Mouse (Mus musculus): ENCODE results near the gene Fastkd1. TPM values are rescaled to one million over a fixed set of nuclear protein-coding genes. Genes with fewer than 3 reads are reported as not detected.
"Not testable (repeated sequence)": the region's sequence is repeated elsewhere in the genome, so short reads cannot be mapped to it uniquely, and the experiment has no call there.

The Fastkd1 gene
- total RNA-seq, 4 experiments from 2014 or later, result 18.2 to 22.1 (median 19.8) TPM

DNA sequence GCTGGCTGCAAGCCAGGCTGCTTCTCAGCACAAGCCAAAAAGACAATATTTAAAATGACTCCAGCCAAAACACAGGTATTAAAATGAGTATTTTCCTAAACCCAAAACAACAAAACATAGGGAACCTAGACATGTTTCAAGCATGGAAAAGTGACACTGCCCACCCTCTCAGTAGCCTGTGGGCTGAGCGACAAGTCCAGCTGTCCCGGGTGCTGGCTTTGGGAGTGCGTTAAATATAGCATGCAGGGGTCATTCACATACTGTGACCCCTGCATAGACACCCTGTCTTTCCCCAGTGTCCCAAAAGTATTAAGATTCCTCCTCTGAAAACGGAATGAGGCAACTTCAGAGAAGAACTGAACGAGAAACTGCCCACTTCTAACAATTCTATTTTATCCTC is 39.6 kb downstream of the Fastkd1 start:
- no peak for DNase-seq (ENCODE audit: low spot score in 2 of 2)

DNA sequence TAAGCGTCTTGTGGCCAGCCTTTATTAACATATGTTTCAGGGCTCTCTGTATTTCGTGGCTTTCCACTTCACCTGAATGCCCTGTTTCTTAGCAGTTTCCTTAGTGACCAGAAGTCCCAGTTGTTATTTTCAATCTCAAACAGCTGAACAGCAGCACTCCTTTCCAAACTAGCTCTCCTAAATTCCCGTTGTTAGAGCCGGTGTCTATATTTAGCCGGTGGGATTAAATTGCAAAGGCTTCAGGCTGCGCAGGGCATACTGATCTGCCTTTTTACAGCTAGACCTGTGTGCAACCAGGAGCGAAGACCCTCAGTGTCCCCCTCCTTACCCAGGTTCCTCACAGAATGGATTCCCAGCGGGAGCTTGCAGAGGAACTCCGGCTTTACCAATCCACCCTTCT is 43.5 kb downstream of the Fastkd1 start, which contains the start of gene Klhl41:
Gene Klhl41, plus strand, starts transcription at position 268 of the 400 bp plus-strand sequence.
- no peak for DNase-seq (ENCODE audit: low spot score in 2 of 2)

DNA sequence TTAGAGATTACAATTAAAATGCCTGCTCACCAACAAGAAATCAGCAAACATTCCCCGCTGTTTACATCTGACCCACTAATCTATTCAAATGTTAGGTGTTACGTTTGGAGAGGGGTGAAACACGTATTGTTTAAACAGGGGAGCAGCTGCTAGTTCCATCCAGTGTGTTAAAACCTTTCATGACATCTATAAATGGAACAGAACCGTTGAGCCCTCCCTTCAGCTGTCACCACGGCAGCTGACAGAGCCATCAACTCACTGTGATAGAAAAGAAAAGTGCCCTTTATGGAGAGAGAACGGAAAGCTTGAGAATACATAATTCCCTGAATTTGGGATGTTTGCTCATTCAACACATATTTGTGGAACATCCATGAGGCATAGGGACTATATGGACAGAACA is 44.9 kb downstream of the Fastkd1 start:
- no peak for DNase-seq (ENCODE audit: low spot score in 2 of 2)

DNA sequence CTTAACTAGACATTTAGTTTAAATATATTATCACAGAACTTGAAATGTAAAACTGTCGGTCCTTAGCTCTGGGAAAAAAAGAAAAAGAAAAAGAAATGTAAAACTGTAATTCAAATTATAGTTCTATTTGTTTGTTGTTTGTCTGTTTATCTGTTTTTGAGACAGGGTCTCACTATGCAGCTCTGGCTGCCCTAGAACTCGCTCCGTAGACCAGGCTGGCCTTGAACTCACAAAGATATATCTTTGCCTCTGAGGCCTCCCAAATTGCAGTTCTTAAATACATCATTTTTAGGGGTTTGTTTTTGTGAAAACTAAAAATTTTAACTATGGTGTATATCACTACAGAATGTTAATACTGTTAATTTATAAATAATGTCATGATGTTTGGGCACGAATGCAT is 45.7 kb downstream of the Fastkd1 start:
- DNase-seq (ENCODE audit: low spot score in 2 of 2), result no peak

DNA sequence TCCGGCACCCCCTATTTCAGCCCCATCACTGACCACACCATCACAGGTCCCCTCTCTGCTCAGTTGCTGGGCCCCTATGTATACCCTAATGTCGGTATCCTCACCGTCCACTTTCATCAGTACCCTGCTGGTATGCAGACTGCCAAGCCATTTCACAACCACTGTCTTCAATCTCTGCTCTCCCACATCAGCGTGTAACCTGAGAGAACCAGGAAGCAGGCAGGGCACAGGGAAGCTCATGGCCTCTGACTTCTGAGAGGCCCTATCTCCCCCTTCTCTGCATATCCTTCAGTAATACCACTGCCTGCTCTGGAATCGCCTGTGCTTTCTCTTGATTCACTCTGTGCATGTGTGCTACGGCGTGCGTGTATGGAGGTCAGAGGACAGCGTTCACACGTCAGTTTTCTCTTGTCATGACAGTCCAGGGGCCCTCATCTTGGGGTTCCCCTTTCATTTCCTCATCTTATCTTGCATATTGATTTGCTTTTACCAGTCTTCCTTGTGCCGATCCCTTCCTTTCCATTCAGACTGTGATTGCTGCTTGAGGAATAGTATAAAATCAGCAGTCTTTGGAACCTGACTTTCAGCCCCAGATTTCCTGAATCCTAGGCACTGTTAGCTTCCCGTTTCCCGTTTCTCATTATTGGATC is 49.4 kb downstream of the Fastkd1 start:
- no peak for DNase-seq (ENCODE audit: low spot score in 2 of 2)

DNA sequence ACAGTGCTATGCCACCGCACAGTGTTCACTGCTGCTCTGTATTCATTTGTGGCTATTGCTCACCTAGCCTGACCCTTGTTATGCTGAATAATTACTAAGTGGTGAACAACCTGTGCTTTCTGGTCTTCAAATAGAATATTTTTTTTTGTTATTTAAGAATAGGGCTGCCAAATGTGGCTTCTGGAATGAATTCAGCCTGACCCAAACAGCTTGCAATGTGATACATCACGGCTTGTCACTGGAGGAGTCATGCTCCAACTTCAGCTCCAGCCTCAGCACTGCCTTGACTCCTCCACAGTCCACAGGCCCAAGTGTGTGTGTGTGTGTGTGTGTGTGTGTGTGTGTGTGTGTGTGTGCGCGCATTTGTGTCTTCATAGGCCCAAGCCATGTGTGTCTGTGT is 54.0 kb downstream of the Fastkd1 start:
- no peak for DNase-seq (ENCODE audit: low spot score in 2 of 2)

DNA sequence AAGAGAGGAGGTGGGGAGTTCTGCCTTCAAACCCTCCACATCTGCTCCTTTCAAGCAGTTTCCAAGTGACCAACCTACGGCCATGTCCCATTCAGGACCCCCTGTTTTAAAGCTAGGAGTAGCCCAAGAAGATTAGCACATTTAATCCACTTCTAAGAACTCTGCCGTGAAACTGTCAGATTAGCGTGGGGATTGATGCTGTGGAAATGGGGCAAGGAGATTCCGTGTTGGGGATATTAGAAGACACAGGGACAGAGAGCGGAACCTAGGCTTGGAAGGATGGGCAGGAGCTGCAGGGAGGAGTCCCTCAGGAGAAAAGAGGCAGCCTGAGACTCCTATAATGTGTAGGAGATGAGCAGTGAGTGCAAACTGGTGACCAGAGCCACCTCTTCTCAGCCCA is 63.6 kb downstream of the Fastkd1 start:
- DNase-seq (ENCODE audit: low spot score in 2 of 2), result no peak

DNA sequence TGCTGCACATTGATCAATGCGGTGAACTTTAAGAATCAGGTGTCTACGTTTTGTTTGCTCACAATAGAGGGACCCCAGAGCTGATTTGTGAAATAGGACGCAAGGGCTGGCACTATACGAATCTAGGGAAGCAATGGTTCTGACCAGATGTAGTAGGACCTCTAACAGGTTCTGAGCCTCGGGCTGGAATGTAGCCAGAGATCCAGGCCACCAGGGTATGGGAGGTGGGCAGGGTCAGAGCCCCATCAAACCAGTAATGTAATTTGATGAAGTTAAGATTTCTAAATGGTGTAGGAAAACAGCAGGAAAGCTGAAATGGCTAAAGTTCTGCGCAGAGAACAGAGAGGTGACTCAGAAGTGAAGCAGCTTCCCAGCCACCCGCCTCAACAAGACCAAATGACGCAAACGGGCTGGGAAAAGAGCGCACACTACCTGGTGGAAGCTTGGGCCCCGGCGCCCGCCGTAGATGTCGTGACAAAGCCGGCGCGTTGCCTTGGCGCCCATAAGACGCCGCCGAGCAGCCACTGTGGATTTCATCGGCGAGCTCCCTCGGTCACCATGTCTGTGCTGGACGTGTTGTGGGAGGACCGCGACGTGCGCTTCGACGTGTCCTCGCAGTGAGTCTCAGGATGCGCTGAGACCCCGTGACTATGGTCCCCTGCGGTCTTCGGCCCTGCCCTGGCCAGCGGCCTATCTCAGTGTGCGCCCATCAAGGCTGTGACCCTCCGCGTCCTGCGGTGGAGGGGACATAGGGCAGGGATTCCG is 66.4 kb downstream of the Fastkd1 start, which contains the start of gene Bbs5:
Gene Bbs5, plus strand, starts transcription at position 446 of the 765 bp plus-strand sequence.
- DNase-seq (ENCODE audit: low spot score in 2 of 2), result peak; percentile 92 to 96

DNA sequence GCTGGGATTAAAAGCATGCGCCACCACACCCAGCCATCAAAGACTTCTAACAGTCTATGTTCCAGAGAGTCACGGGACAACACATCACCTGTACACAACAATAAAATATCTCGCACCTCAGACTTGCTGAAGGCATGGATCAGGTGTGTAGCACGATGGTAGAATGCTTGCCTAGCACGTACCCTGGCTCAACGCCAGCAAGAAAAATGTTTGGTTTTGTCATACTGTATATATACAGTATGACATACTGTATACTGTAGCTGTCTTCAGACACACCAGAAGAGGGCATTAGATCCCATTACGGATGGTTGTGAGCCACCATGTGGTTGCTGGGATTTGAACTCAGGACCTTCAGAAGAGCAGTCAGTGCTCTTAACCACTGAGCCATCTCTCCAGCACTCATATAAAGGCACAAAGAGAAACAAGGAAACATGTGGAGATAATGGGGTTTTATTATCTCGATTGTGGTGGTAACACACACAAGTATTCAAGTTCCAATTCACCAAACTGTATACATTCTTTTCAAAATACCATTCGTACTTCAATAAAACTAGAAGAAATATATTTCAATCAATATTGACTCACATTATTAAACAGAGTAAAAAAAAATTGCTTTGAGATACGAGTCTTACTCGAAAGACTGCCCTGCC is 68.2 kb downstream of the Fastkd1 start:
- no peak for DNase-seq (ENCODE audit: low spot score in 2 of 2)

DNA sequence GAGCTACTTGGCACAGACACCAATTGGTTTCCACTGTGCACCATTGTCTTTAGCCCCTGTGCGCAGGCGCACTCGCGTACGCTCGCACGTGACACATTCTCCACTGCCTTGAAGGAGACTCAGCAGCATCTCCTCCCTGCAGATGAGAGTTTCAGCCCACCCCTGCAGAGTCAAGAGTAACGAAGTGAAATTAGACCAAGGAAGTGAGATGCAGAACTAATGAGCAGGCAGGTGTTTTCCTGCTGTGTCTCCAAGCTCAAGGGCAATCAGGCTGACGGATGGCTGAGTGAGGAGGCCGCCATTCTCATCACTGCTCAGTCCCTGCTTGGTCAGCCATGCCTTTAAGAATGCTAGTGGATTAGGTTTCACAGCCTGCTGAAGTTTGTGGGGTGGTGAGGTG is 73.2 kb downstream of the Fastkd1 start:
- DNase-seq (ENCODE audit: low spot score in 2 of 2), result no peak

DNA sequence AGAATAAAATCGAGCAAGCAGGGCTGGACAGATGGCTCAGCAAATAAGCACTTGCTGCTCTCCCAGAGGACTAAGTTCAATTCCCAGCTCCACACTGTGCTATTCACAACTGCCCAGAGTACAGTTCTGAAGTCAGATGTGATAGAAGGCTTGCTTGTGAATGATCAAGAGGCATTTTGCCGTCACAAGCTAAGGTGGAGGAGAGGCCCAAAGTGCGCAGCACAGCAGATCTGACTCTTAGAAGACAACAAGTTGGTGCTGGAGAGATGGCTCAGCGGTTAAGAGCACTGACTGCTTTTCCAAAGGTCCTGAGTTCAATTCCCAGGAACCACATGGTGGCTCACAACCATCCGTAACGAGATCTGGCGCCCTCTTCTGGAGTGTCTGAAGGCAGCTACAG is 75.3 kb downstream of the Fastkd1 start:
- DNase-seq (ENCODE audit: low spot score in 2 of 2), result not testable (repeated sequence)

Other genes starting within 250 kb of the Fastkd1 start
- 1 to 10 TPM in 1 of 4 experiments, under 1 TPM in 3; 0.45 to 1.0 (median 0.66) TPM for gene Lrp2, start 127.5 kb downstream of the Fastkd1 start, total RNA-seq (2022)
- gene Bbs5, start 66.3 kb downstream of the Fastkd1 start, total RNA-seq (2022), result 10 to 100 TPM; 26.4 to 33.3 (median 30.0) TPM
- under 1 TPM; 0.16 to 0.59 (median 0.38) TPM for gene Klhl41, start 43.4 kb downstream of the Fastkd1 start, total RNA-seq (2022)
- 10 to 100 TPM; 55.5 to 73.8 (median 70.1) TPM for gene Ppig, start 9.0 kb upstream of the Fastkd1 start, total RNA-seq (2022)
- 1 to 10 TPM; 2.2 to 3.3 (median 2.6) TPM for gene Ccdc173, start 76.1 kb upstream of the Fastkd1 start, total RNA-seq (2022)
- gene Phospho2, start 76.1 kb upstream of the Fastkd1 start, total RNA-seq (2022), result 10 to 100 TPM; 17.7 to 25.1 (median 22.9) TPM
- gene Klhl23, start 108.4 kb upstream of the Fastkd1 start, total RNA-seq (2022), result 10 to 100 TPM; 32.7 to 45.3 (median 36.6) TPM
- gene Ssb, start 148.0 kb upstream of the Fastkd1 start, total RNA-seq (2022), result 100 to 1,000 TPM; 107 to 135 (median 129) TPM
- 10 to 100 TPM; 12.9 to 17.8 (median 15.4) TPM for gene Mettl5, start 172.1 kb upstream of the Fastkd1 start, total RNA-seq (2022)
- 100 to 1,000 TPM; 108 to 133 (median 128) TPM for gene Ubr3, start 183.7 kb upstream of the Fastkd1 start, total RNA-seq (2022)

All from layer of hippocampus, adult 8-10 months (tissue).